Mouse (Mus musculus): ENCODE results near the gene Map2k6. TPM values are rescaled to one million over a fixed set of nuclear protein-coding genes. Genes with fewer than 3 reads are reported as not detected.
A peak's percentile ranks its signal among the peaks of the same experiment; 100 is the strongest.

Gene Map2k6
- polyA plus RNA-seq, 1 experiment from 2014 or later = 22.1 TPM

GRCm38 (mm10) chr11:110453445-110454154, 54.7 kb downstream of the Map2k6 start:
- no peak overlapping the region for H3K9ac ChIP-seq (ENCODE audit: low read depth, low read length)
- no peak overlapping the region for H3K4me3 ChIP-seq (ENCODE audit: low read depth, low read length)
- 95% methylated on average over 5 of the region's 5 CpGs for WGBS
- no peak overlapping the region for H3K27ac ChIP-seq (ENCODE audit: low read length)
- H3K9me3 ChIP-seq (replicated peaks; ENCODE audit: control insufficient read depth, low read length, poor library complexity, severe bottlenecking) = no peaks in the 10 kb centered on the region
- H3K4me2 ChIP-seq (ENCODE audit: low read length) = no peak overlapping the region
- H3K27me3 ChIP-seq (ENCODE audit: control insufficient read depth, insufficient read depth, low read depth, low read length) = no peaks in the 10 kb centered on the region
- H3K36me3 ChIP-seq (ENCODE audit: control insufficient read depth, insufficient read depth, low read length) = no peaks in the 10 kb centered on the region
- peak; percentile 54; the same call in 1 of the 2 replicates for ATAC-seq
- H3K4me1 ChIP-seq (ENCODE audit: control insufficient read depth, insufficient read depth, low read length) = peaks cover 19% of the 10 kb centered on the region

GRCm38 (mm10) chr11:110457441-110457912, 58.6 kb downstream of the Map2k6 start:
- no peaks in the 10 kb centered on the region for H3K36me3 ChIP-seq (ENCODE audit: control insufficient read depth, insufficient read depth, low read length)
- H3K27ac ChIP-seq (ENCODE audit: low read length) = no peak overlapping the region
- no peaks in the 10 kb centered on the region for H3K9me3 ChIP-seq (replicated peaks; ENCODE audit: control insufficient read depth, low read length, poor library complexity, severe bottlenecking)
- ATAC-seq = no peak
- H3K27me3 ChIP-seq (ENCODE audit: control insufficient read depth, insufficient read depth, low read depth, low read length) = no peaks in the 10 kb centered on the region
- peaks cover 5% of the 10 kb centered on the region for H3K4me1 ChIP-seq (ENCODE audit: control insufficient read depth, insufficient read depth, low read length)
- H3K9ac ChIP-seq (ENCODE audit: low read depth, low read length) = no peak overlapping the region
- no peak overlapping the region for H3K4me2 ChIP-seq (ENCODE audit: low read length)
- 63% methylated on average over 7 of the region's 7 CpGs for WGBS
- H3K4me3 ChIP-seq (ENCODE audit: low read depth, low read length) = no peak overlapping the region

GRCm38 (mm10) chr11:110460480-110460879, 61.6 kb downstream of the Map2k6 start:
- H3K27me3 ChIP-seq (ENCODE audit: control insufficient read depth, insufficient read depth, low read depth, low read length) = no peaks in the 10 kb centered on the region
- peaks cover 5% of the 10 kb centered on the region for H3K4me1 ChIP-seq (ENCODE audit: control insufficient read depth, insufficient read depth, low read length)
- no peak overlapping the region for H3K4me2 ChIP-seq (ENCODE audit: low read length)
- no peak overlapping the region for H3K9ac ChIP-seq (ENCODE audit: low read depth, low read length)
- no peak for ATAC-seq
- H3K9me3 ChIP-seq (replicated peaks; ENCODE audit: control insufficient read depth, low read length, poor library complexity, severe bottlenecking) = no peaks in the 10 kb centered on the region
- no peak overlapping the region for H3K27ac ChIP-seq (ENCODE audit: low read length)
- WGBS = 68% methylated on average over 2 of the region's 2 CpGs
- no peaks in the 10 kb centered on the region for H3K36me3 ChIP-seq (ENCODE audit: control insufficient read depth, insufficient read depth, low read length)
- no peak overlapping the region for H3K4me3 ChIP-seq (ENCODE audit: low read depth, low read length)

- ATAC-seq = no peak
- H3K9ac ChIP-seq (ENCODE audit: low read depth, low read length) = no peak overlapping the region
- H3K4me3 ChIP-seq (ENCODE audit: low read depth, low read length) = no peak overlapping the region
These were observed 62.8 kb downstream of the Map2k6 start for GRCm38 (mm10) chr11:110461560-110462331.

GRCm38 (mm10) chr11:110462975-110463578, 64.2 kb downstream of the Map2k6 start:
- Histone ChIP-seq H3K9ac (ENCODE audit: low read depth, low read length) (no peak overlapping the region), H3K27ac (ENCODE audit: low read length) (no peak overlapping the region), H3K4me1 (ENCODE audit: control insufficient read depth, insufficient read depth, low read length) (peaks cover 5% of the 10 kb centered on the region), H3K27me3 (ENCODE audit: control insufficient read depth, insufficient read depth, low read depth, low read length) (no peaks in the 10 kb centered on the region), H3K4me2 (ENCODE audit: low read length) (no peak overlapping the region), H3K9me3 (replicated peaks; ENCODE audit: control insufficient read depth, low read length, poor library complexity, severe bottlenecking) (no peaks in the 10 kb centered on the region), H3K4me3 (ENCODE audit: low read depth, low read length) (no peak overlapping the region), H3K36me3 (ENCODE audit: control insufficient read depth, insufficient read depth, low read length) (no peaks in the 10 kb centered on the region)
- ATAC-seq = no peak
- WGBS = 73% methylated on average over 8 of the region's 8 CpGs

More at GRCm38 (mm10) chr11:110461560-110462331, 62.8 kb downstream of the Map2k6 start:
- H3K27ac ChIP-seq (ENCODE audit: low read length) = no peak overlapping the region
- H3K4me1 ChIP-seq (ENCODE audit: control insufficient read depth, insufficient read depth, low read length) = peaks cover 5% of the 10 kb centered on the region
- no peak overlapping the region for H3K4me2 ChIP-seq (ENCODE audit: low read length)
- 96% methylated on average over 17 of the region's 17 CpGs for WGBS
- H3K9me3 ChIP-seq (replicated peaks; ENCODE audit: control insufficient read depth, low read length, poor library complexity, severe bottlenecking) = no peaks in the 10 kb centered on the region
- no peaks in the 10 kb centered on the region for H3K27me3 ChIP-seq (ENCODE audit: control insufficient read depth, insufficient read depth, low read depth, low read length)
- no peaks in the 10 kb centered on the region for H3K36me3 ChIP-seq (ENCODE audit: control insufficient read depth, insufficient read depth, low read length)

- WGBS = 61% methylated on average over 9 of the region's 9 CpGs
- H3K36me3 ChIP-seq (ENCODE audit: control insufficient read depth, insufficient read depth, low read length) = no peaks in the 10 kb centered on the region
- H3K27me3 ChIP-seq (ENCODE audit: control insufficient read depth, insufficient read depth, low read depth, low read length) = no peaks in the 10 kb centered on the region
- H3K4me1 ChIP-seq (ENCODE audit: control insufficient read depth, insufficient read depth, low read length) = peaks cover 5% of the 10 kb centered on the region
- H3K4me2 ChIP-seq (ENCODE audit: low read length) = no peak overlapping the region
- ATAC-seq = no peak
- H3K9ac ChIP-seq (ENCODE audit: low read depth, low read length) = no peak overlapping the region
- no peak overlapping the region for H3K27ac ChIP-seq (ENCODE audit: low read length)
- H3K9me3 ChIP-seq (replicated peaks; ENCODE audit: control insufficient read depth, low read length, poor library complexity, severe bottlenecking) = no peaks in the 10 kb centered on the region
- H3K4me3 ChIP-seq (ENCODE audit: low read depth, low read length) = no peak overlapping the region
These were observed 64.9 kb downstream of the Map2k6 start for GRCm38 (mm10) chr11:110463801-110464200.

- no peak overlapping the region for H3K4me2 ChIP-seq (ENCODE audit: low read length)
- H3K4me3 ChIP-seq (ENCODE audit: low read depth, low read length) = no peak overlapping the region
- no peak overlapping the region for H3K9ac ChIP-seq (ENCODE audit: low read depth, low read length)
- H3K36me3 ChIP-seq (ENCODE audit: control insufficient read depth, insufficient read depth, low read length) = no peaks in the 10 kb centered on the region
- H3K27ac ChIP-seq (ENCODE audit: low read length) = no peak overlapping the region
- ATAC-seq = no peak
- WGBS = 97% methylated on average over 2 of the region's 2 CpGs
- no peaks in the 10 kb centered on the region for H3K4me1 ChIP-seq (ENCODE audit: control insufficient read depth, insufficient read depth, low read length)
- H3K27me3 ChIP-seq (ENCODE audit: control insufficient read depth, insufficient read depth, low read depth, low read length) = no peaks in the 10 kb centered on the region
- H3K9me3 ChIP-seq (replicated peaks; ENCODE audit: control insufficient read depth, low read length, poor library complexity, severe bottlenecking) = no peaks in the 10 kb centered on the region
These were observed 70.1 kb downstream of the Map2k6 start for GRCm38 (mm10) chr11:110469054-110469453.

- no peak overlapping the region for H3K4me2 ChIP-seq (ENCODE audit: low read length)
- H3K27ac ChIP-seq (ENCODE audit: low read length) = no peak overlapping the region
- no peaks in the 10 kb centered on the region for H3K9me3 ChIP-seq (replicated peaks; ENCODE audit: control insufficient read depth, low read length, poor library complexity, severe bottlenecking)
- H3K4me1 ChIP-seq (ENCODE audit: control insufficient read depth, insufficient read depth, low read length) = no peaks in the 10 kb centered on the region
- no peaks in the 10 kb centered on the region for H3K36me3 ChIP-seq (ENCODE audit: control insufficient read depth, insufficient read depth, low read length)
- H3K9ac ChIP-seq (ENCODE audit: low read depth, low read length) = no peak overlapping the region
- no peak overlapping the region for H3K4me3 ChIP-seq (ENCODE audit: low read depth, low read length)
- ATAC-seq = no peak
- 91% methylated on average over 8 of the region's 8 CpGs for WGBS
- no peaks in the 10 kb centered on the region for H3K27me3 ChIP-seq (ENCODE audit: control insufficient read depth, insufficient read depth, low read depth, low read length)
These were observed 71.8 kb downstream of the Map2k6 start for GRCm38 (mm10) chr11:110470561-110471273.

Data from midbrain, embryonic 16.5 days (tissue).